Mouse (Mus musculus) splenic B cell, adult 2 months (primary cell): Measurements from ENCODE around the gene Wscd1.

Experiments used
- DNase-seq: peaks from one replicate; pipeline ENCODE4 v3.0.0-alpha.2; 2011; ENCODE audit warnings: low read depth, low spot score
- H3K27me3 ChIP-seq: 2 replicates; pipeline ENCODE4 v1.6.1; 2012; ENCODE audit warnings: mild to moderate bottlenecking, low read length, moderate library complexity, mixed read lengths; ENCODE audit not compliant: control insufficient read depth, poor library complexity, insufficient read depth, severe bottlenecking
- H3K36me3 ChIP-seq: 2 replicates; pipeline ENCODE4 v1.6.1; 2012; ENCODE audit warnings: mild to moderate bottlenecking, low read length, moderate library complexity, mixed read lengths; ENCODE audit not compliant: control insufficient read depth, poor library complexity, insufficient read depth, severe bottlenecking

Wscd1 gene

DNA sequence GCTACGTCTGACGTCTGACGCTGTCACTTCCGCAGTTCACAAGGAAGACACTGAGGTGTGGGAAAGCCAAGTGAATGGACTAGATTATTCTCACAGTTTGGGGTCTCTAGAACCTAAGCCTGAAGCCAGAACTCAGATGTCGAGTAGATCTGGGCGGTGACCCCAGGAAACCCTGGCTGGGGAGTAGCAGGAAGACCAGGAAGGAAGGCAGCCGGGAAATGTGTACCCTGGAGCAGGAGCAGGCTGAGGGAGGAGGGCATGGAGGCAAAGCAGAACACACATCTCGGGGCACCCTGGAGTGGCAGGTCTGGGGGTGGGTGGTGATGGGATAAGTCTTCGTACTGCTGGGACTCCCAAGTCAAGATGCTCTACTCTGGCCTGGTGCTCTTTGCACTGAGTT lies 11.3 kb downstream of the Wscd1 start:
- Histone ChIP-seq H3K36me3 (no peaks in the 10 kb centered on the region), H3K27me3 (no peaks in the 10 kb centered on the region)
- no peak for DNase-seq

DNA sequence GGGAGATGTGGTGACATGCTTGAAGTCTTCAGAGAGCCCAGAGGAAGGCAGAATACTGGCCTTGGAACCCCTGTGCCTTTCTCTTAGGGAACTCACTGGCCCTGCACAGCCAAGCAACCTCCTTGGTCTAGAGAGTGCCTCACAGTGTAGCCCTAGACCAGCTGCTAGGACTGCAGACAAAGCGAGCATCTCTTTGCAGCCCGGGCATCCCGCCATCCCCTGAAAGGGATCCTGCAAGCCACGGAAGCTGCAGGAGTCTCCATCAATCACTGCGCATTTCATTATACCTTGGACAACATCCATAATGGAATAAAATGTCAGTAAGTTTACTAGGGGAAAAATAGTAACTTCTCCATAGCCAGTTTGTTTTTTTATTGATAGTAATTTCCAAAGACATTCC lies 13.4 kb downstream of the Wscd1 start:
- no peak for DNase-seq
- no peaks in the 10 kb centered on the region for H3K27me3 ChIP-seq
- H3K36me3 ChIP-seq, result no peaks in the 10 kb centered on the region

GRCm38 (mm10) chr11:71763651-71764275 lies 14.0 kb downstream of the Wscd1 start:
- Histone ChIP-seq H3K36me3 (no peaks in the 10 kb centered on the region), H3K27me3 (no peaks in the 10 kb centered on the region)
- no peak for DNase-seq

GRCm38 (mm10) chr11:71764743-71765142 lies 15.0 kb downstream of the Wscd1 start:
- no peaks in the 10 kb centered on the region for H3K27me3 ChIP-seq
- H3K36me3 ChIP-seq, result no peaks in the 10 kb centered on the region
- no peak for DNase-seq

GRCm38 (mm10) chr11:71765335-71765734 lies 15.6 kb downstream of the Wscd1 start:
- no peak for DNase-seq
- H3K36me3 ChIP-seq, result no peaks in the 10 kb centered on the region
- no peaks in the 10 kb centered on the region for H3K27me3 ChIP-seq

GRCm38 (mm10) chr11:71766380-71766779 lies 16.7 kb downstream of the Wscd1 start:
- Histone ChIP-seq H3K27me3 (no peaks in the 10 kb centered on the region), H3K36me3 (no peaks in the 10 kb centered on the region)
- no peak for DNase-seq

DNA sequence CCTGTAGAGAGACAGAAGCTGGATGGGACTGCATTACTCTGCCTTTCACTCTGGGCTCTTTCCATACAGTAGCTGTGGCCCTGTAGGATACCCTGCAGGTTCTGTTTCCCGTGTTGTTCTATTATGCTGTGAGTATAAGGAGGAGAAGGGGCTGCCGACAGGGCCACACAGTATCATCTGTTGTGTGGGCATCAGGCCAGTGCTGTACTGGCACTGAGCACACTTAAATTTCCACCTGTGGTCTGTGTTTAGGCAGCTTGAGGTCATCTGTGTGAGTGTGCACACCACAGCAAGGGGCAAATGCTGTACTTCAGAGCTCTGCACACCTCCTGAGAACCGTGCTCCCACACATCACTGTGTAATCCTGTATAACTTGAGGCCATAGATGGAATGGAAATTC lies 18.0 kb downstream of the Wscd1 start:
- H3K36me3 ChIP-seq, result no peaks in the 10 kb centered on the region
- DNase-seq, result no peak

GRCm38 (mm10) chr11:71769744-71770143 lies 20.0 kb downstream of the Wscd1 start:
- no peaks in the 10 kb centered on the region for H3K36me3 ChIP-seq
- H3K27me3 ChIP-seq, result no peaks in the 10 kb centered on the region
- DNase-seq, result no peak

More for the DNA sequence above, 18.0 kb downstream of the Wscd1 start:
- no peaks in the 10 kb centered on the region for H3K27me3 ChIP-seq

DNA sequence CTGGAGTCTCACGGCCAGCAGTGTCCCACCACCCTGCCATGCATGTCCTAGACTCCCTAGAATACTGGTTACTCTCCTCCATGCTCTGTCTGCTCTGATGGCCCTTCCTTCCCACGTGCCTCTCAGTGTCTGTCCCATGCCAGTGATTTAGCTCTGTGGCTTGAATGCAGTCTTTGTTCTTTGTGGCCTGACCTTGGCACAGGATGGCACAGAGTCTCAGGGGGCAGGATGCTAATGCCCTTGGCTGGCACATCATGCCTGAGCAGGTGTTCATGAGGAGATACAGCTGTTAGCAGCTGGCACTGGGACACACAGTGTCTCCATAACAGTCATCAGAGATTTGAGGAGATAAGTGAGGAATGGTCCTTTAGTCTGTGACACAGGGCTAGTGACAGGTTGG lies 20.8 kb downstream of the Wscd1 start:
- DNase-seq, result no peak
- Histone ChIP-seq H3K36me3 (no peaks in the 10 kb centered on the region), H3K27me3 (no peaks in the 10 kb centered on the region)

DNA sequence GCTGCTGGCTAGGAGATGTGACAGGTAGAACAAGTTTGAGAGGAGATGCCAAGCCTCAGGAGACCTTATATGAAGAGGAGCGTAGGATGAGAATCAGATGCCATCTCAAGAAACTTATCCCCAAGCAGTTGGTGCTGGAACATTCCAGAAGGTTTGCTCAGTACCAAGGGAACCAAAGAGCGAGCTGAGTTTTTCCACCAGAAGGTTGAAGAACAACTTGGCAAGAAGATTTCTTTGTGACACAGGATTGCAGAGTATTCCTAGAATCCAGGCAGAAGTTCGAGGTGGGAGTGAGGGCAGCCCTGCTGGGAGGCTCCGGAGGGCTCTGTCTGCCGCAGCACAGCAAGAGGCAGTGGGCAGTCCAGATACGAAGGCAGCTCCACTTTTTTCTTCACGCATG lies 21.4 kb downstream of the Wscd1 start:
- H3K36me3 ChIP-seq, result no peaks in the 10 kb centered on the region
- DNase-seq, result no peak
- no peaks in the 10 kb centered on the region for H3K27me3 ChIP-seq

GRCm38 (mm10) chr11:71772056-71772455 lies 22.3 kb downstream of the Wscd1 start:
- DNase-seq, result no peak
- H3K36me3 ChIP-seq, result no peaks in the 10 kb centered on the region
- H3K27me3 ChIP-seq, result no peaks in the 10 kb centered on the region

DNA sequence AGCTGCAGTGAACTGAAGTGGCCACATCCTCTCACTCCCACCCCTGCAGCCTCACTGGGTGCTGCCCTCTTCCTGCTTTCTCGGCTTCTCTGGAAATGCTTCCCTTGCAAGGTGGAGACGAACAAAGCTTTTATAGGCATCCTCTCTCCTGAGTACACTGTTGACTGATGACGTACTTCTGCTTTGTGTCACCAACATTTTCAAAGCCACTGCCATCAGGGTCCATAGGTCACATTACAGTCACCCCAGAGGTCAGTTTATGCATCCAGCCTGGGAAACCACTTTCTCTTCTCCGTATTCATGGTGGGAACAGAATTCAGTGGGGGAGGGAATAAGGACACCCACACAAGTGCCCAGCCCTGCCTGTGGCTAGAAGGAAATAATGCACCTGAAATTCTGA lies 23.1 kb downstream of the Wscd1 start:
- no peaks in the 10 kb centered on the region for H3K27me3 ChIP-seq
- no peak for DNase-seq
- H3K36me3 ChIP-seq, result no peaks in the 10 kb centered on the region

DNA sequence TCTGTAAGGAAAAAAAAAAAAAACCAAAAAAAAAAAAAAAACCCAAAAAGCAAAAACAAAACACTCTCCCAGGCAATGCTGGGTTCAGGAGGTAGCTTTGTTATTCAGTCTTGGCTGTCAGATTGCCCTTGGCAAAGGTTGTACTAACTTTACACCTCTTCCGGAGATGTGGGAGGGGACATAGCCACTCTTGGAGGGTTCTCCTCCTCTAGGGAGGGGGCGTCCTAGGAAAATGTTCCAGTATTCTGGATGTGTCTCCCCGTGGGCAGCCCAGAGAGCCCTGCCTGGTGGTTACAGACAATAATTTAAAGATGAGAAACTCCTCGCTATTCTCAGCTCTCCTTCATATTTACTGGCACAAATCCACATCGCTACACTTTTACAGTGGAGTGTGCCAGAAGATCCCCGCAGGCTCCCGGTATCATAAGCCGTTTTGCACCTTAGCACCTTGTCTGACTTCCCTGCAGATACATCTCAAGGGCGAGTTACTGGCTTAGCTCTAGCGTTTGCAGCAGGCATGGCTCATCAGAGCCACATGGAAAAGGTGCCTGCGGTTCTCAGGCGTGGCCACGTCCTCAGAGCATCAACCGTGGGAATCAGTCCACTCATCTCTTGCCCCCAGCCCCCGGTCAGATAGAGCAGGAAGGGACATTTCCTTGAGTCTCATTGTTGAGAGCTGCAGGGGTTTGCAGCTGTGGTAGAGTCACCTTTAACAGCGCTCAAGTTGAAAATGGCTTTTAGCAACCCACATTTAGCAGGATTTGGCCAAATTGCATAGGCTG lies 24.5 kb downstream of the Wscd1 start:
- Histone ChIP-seq H3K36me3 (no peaks in the 10 kb centered on the region), H3K27me3 (no peaks in the 10 kb centered on the region)
- DNase-seq, result no peak

- DNase-seq, result no peak
- no peaks in the 10 kb centered on the region for H3K36me3 ChIP-seq
- no peaks in the 10 kb centered on the region for H3K27me3 ChIP-seq
These were observed 25.3 kb downstream of the Wscd1 start for GRCm38 (mm10) chr11:71775056-71775455.

DNA sequence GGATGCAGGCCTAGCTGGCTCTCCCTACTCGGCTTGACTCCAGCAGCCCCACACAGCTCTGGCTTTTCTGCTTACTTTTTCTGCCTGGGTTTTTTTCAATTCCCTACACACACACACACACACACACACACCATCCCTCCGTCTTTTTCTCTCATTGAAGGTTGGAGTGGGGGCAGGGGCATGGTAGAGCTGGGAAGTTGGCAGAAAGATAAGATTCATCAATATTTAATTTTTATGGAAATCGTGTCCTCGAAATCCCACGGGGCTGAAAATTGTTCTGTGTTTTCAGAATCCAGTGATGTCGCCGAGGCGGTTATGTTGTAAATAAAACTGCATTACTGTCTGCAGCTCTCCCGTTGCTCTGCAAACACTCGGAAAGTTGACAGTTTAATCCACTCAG lies 29.9 kb downstream of the Wscd1 start:
- no peaks in the 10 kb centered on the region for H3K27me3 ChIP-seq
- no peaks in the 10 kb centered on the region for H3K36me3 ChIP-seq
- DNase-seq, result no peak
